Mouse (Mus musculus): Measurements from ENCODE around the gene Hipk2.

GRCm38 (mm10) chr6:38826857-38827256 lies 49.1 kb downstream of the Hipk2 start:
- TF ChIP-seq CTCF (IDR thresholded peaks at IDR 0.05; ENCODE audit: borderline replicate concordance, insufficient read depth, low read depth, low read length) (no peak), POLR2A (IDR thresholded peaks at IDR 0.05; ENCODE audit: borderline replicate concordance, insufficient read depth, low read length) (no peak)

All from cerebellum, adult 2 months (tissue).